Mouse (Mus musculus) lung, postnatal 0 days (tissue): ENCODE results near the gene Slf1. TPM values are rescaled to one million over a fixed set of nuclear protein-coding genes. Genes with fewer than 3 reads are reported as not detected.
A peak's percentile ranks its signal among the peaks of the same experiment; 100 is the strongest.

Experiments
- ATAC-seq: fragments of 200-750 bp; cut with Nextera tagmentation; 2 replicates; pipeline ENCODE4 v1.8.0; 2017; ENCODE audit warnings: moderate library complexity
- DNase-seq: peaks from one replicate; pipeline ENCODE4 v3.0.0-alpha.2; 2016; ENCODE audit warnings: low spot score
- H3K27ac ChIP-seq: fragments of 300-500 bp; sonication (generic); 2 replicates; pipeline ENCODE4 v1.5.1; 2014; ENCODE audit warnings: antibody characterized with exemption, mild to moderate bottlenecking, low read length, mixed read lengths
- H3K27me3 ChIP-seq: fragments of 300-500 bp; sonication (generic); replicated peaks from 2 replicates; pipeline ENCODE4 v1.6.1; 2014; ENCODE audit warnings: low read length, mixed read lengths; ENCODE audit not compliant: insufficient read depth
- H3K36me3 ChIP-seq: fragments of 300-500 bp; sonication (generic); 2 replicates; pipeline ENCODE4 v1.6.1; 2014; ENCODE audit warnings: low read length, mixed read lengths; ENCODE audit not compliant: insufficient read depth
- H3K4me1 ChIP-seq: fragments of 300-500 bp; sonication (generic); 2 replicates; pipeline ENCODE4 v1.6.1; 2014; ENCODE audit warnings: antibody characterized with exemption, low read depth, low read length, mixed read lengths; ENCODE audit not compliant: insufficient read depth
- H3K4me2 ChIP-seq: fragments of 300-500 bp; sonication (generic); replicated peaks from 2 replicates; pipeline ENCODE4 v1.6.1; 2014; ENCODE audit warnings: low read depth, mild to moderate bottlenecking, low read length, moderate library complexity, mixed read lengths
- H3K4me3 ChIP-seq: fragments of 300-500 bp; sonication (generic); 2 replicates; pipeline ENCODE4 v1.5.1; 2014; ENCODE audit warnings: low read depth, low read length
- H3K9ac ChIP-seq: fragments of 300-500 bp; sonication (generic); replicated peaks from 2 replicates; pipeline ENCODE4 v1.6.1; 2014; ENCODE audit warnings: low read depth, mild to moderate bottlenecking
- H3K9me3 ChIP-seq: fragments of 300-500 bp; sonication (generic); 2 replicates; pipeline ENCODE4 v1.6.1; 2016; ENCODE audit warnings: low read length, mixed read lengths
- CTCF ChIP-seq: IDR thresholded peaks from 2 replicates; pipeline ENCODE4 v1.5.1; 2016; ENCODE audit warnings: antibody characterized with exemption, mild to moderate bottlenecking
- EP300 ChIP-seq: IDR thresholded peaks from 2 replicates; pipeline ENCODE4 v1.6.1; 2016; ENCODE audit warnings: antibody characterized with exemption, mild to moderate bottlenecking, control low read depth
- WGBS: fragments of 180-500 bp; shearing (Covaris S2); extraction: QIAGEN DNeasy Blood & Tissue Kit; methylation state at CpG from one replicate; pipeline ENCODE4 v1.1.7; 2014; 5-methylcytosine and 5-hydroxymethylcytosine counted together
- polyA plus RNA-seq: library from polyadenylated mRNA; unstranded; fragments of >200 nt; fragmentation: Nextera tagmentation; extraction: Ambion mirVana; gene quantifications from 2 replicates; pipeline ENCODE4 v1.2.1, GENCODE M21; 2015

The Slf1 gene
- polyA plus RNA-seq, 1 experiment from 2014 or later, result 18.5 TPM

GRCm38 (mm10) chr13:77049736-77050135 lies 85.5 kb downstream of the Slf1 start:
- no peak overlapping the region for H3K4me2 ChIP-seq
- H3K4me1 ChIP-seq, result no peaks in the 10 kb centered on the region
- H3K9me3 ChIP-seq, result no peaks in the 10 kb centered on the region
- ATAC-seq (no peak), DNase-seq (peak; percentile 34)
- H3K9ac ChIP-seq, result no peak overlapping the region
- WGBS, result 45% methylated on average over 3 of the region's 3 CpGs
- no peak overlapping the region for H3K4me3 ChIP-seq
- no peaks in the 10 kb centered on the region for H3K36me3 ChIP-seq
- no peak overlapping the region for H3K27ac ChIP-seq
- no peaks in the 10 kb centered on the region for H3K27me3 ChIP-seq
- TF ChIP-seq CTCF (no peak), EP300 (no peak)

GRCm38 (mm10) chr13:77048461-77048860 lies 86.8 kb downstream of the Slf1 start:
- Histone ChIP-seq H3K36me3 (no peaks in the 10 kb centered on the region), H3K27ac (no peak overlapping the region), H3K9ac (no peak overlapping the region), H3K9me3 (no peaks in the 10 kb centered on the region), H3K4me2 (no peak overlapping the region), H3K27me3 (no peaks in the 10 kb centered on the region), H3K4me3 (no peak overlapping the region), H3K4me1 (no peaks in the 10 kb centered on the region)
- WGBS, result 66% methylated on average over 1 of the region's 1 CpGs
- no peak for ATAC-seq
- TF ChIP-seq EP300, result no peak
- no peak for DNase-seq

GRCm38 (mm10) chr13:77047179-77047931 lies 87.9 kb downstream of the Slf1 start:
- Histone ChIP-seq H3K27ac (no peak overlapping the region), H3K4me1 (no peaks in the 10 kb centered on the region), H3K36me3 (no peaks in the 10 kb centered on the region), H3K27me3 (no peaks in the 10 kb centered on the region), H3K4me2 (no peak overlapping the region), H3K9me3 (no peaks in the 10 kb centered on the region), H3K4me3 (no peak overlapping the region), H3K9ac (no peak overlapping the region)
- ATAC-seq, result no peak
- TF ChIP-seq EP300, result no peak
- TF ChIP-seq CTCF, result no peak
- DNase-seq, result no peak
- WGBS, result 38% methylated on average over 6 of the region's 6 CpGs

- no peak for ATAC-seq
These were observed 88.9 kb downstream of the Slf1 start for GRCm38 (mm10) chr13:77046416-77046815.

GRCm38 (mm10) chr13:77045375-77045774 lies 89.9 kb downstream of the Slf1 start:
- 82% methylated on average over 1 of the region's 1 CpGs for WGBS
- TF ChIP-seq EP300 (no peak), CTCF (peak; percentile 57)
- no peak overlapping the region for H3K27ac ChIP-seq
- H3K4me2 ChIP-seq, result no peak overlapping the region
- H3K36me3 ChIP-seq, result no peaks in the 10 kb centered on the region
- ATAC-seq (no peak), DNase-seq (peak; percentile 59)
- no peak overlapping the region for H3K4me3 ChIP-seq
- H3K9me3 ChIP-seq, result no peaks in the 10 kb centered on the region
- H3K27me3 ChIP-seq, result no peaks in the 10 kb centered on the region
- H3K4me1 ChIP-seq, result no peaks in the 10 kb centered on the region
- no peak overlapping the region for H3K9ac ChIP-seq

More at GRCm38 (mm10) chr13:77046416-77046815, 88.9 kb downstream of the Slf1 start:
- no peak overlapping the region for H3K4me3 ChIP-seq
- DNase-seq, result no peak
- H3K9me3 ChIP-seq, result no peaks in the 10 kb centered on the region
- no peak overlapping the region for H3K4me2 ChIP-seq
- no peak overlapping the region for H3K27ac ChIP-seq
- 70% methylated on average over 10 of the region's 10 CpGs for WGBS
- TF ChIP-seq CTCF (no peak), EP300 (no peak)
- H3K27me3 ChIP-seq, result no peaks in the 10 kb centered on the region
- H3K9ac ChIP-seq, result no peak overlapping the region
- H3K4me1 ChIP-seq, result no peaks in the 10 kb centered on the region
- H3K36me3 ChIP-seq, result no peaks in the 10 kb centered on the region

- TF ChIP-seq CTCF, result no peak
- TF ChIP-seq EP300, result no peak
- Histone ChIP-seq H3K36me3 (no peaks in the 10 kb centered on the region), H3K4me3 (no peak overlapping the region), H3K4me1 (no peaks in the 10 kb centered on the region), H3K4me2 (no peak overlapping the region), H3K9me3 (no peaks in the 10 kb centered on the region), H3K9ac (no peak overlapping the region), H3K27me3 (no peaks in the 10 kb centered on the region), H3K27ac (no peak overlapping the region)
- no peak for DNase-seq
- ATAC-seq, result no peak
- WGBS, result 54% methylated on average over 1 of the region's 1 CpGs
These were observed 91.9 kb downstream of the Slf1 start for GRCm38 (mm10) chr13:77043375-77043774.
